Mouse (Mus musculus) kidney, postnatal 25 days (tissue): Measurements from ENCODE around the gene Gpr3.

Source experiments
- DNase-seq, 2 experiments: peaks; one replicate each; pipeline ENCODE4 v3.0.0; 2021; ENCODE audit warnings: mixed read lengths in 2 of 2

Gene Gpr3

GRCm38 (mm10) chr4:133211751-133212561 lies at the start of gene Gpr3, which contains the start of gene Cd164l2:
Gene Gpr3 (minus strand): TSS chr4:133212536.
Gene Cd164l2 (plus strand): TSS chr4:133212131.
- DNase-seq: no peak

DNA sequence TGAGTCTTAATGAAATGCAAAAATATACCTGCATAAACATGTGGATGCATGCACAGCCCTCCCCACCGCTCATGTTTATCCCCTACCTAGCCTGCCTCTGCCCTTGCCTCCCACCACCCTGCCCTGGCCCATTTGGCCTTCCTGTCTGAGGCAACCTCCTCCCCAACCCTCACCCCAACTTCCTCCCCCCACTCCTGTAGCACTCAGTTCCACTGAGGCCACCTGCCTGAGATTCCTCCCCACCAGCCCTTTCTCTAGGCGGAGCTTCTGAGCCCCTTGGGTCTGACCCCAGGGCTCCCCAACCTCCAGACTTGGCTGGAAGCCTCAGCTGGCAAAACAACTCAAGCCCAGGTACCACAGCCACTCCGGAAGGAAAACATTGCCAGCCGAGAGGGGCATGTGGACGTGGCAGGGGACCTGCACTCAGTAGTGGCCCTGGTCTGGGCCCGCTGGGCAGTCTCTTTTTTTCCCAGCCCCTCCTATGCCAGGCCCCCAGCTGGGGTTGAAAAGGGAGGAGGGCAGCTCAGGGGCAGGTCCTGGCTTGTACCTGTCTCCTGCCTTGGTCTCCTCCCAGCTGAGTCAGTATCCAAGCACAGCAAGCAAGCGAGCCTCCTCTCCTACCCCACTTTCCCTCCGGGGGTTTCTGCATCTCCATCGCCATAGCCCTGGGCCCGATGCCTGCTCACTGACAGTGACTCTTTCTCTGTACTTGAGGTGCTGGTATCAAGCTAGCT lies 49.5 kb upstream of the Gpr3 start:
- DNase-seq: no peak

- no peak for DNase-seq
These were observed 45.6 kb upstream of the Gpr3 start for GRCm38 (mm10) chr4:133257798-133258408.

GRCm38 (mm10) chr4:133257230-133257629 lies 44.9 kb upstream of the Gpr3 start:
- peak; percentile 64 to 82 for DNase-seq

DNA sequence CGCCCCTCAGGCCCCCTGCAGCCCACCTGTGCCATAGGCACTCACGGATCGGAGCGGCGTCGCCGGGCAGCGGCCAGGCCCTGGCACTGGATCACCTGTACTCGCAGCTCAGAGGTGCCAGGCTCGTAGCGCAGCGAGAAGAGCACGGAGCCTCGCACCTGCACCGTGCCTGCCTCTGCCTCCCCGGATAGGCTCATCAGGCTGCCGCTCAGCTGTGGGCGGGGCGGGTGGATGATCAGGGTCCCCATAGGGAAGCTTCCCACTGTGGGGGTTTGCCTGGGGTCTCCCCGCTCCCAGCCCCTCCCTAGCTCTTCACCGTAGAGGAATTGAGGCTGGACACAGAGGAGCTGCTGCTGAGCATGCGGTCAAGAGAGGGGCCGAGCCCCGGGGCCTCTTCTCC lies 44.5 kb upstream of the Gpr3 start:
- peak; percentile 19 to 67 for DNase-seq

DNA sequence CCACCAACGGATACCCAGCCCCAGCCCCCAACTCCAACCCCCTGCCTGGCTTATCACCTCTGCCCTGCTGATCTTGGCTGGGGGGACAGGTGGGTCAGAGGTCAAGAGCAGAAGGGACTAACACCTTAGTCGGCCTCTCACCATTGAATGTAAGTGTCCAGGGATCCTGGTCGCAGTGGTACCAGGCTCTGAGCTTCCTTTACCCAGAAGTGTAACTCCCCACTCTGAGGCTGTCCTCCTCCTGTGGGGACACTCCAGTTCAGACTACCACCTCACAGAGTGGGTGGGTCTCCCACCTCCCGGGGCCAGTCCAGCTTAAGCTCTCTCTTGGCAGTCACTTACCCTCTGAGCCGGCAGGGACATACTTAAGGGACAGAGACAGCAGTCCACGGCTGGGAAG lies 43.1 kb upstream of the Gpr3 start:
- DNase-seq: no peak

DNA sequence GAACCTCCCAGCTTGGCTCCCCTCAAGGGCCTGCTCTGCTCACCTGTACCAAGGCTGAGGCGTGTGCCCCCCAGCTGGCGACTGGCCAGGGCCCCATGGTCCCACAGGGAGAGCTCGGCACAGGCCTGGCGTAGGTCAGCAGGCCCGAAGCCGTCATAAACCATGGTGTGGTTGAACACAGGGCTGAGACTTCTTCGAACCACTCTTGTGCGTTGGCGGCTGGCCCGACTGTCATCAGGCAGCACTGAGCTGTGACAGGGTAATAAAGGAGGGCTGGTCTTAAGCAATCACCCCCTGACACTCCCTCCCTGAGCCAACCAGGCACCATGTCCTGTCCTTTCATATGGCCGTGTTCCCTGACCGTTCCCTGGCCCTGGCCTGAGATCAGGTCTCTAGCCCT lies 41.1 kb upstream of the Gpr3 start:
- no peak for DNase-seq

- no peak for DNase-seq
These were observed 39.8 kb upstream of the Gpr3 start for GRCm38 (mm10) chr4:133252089-133252488.

- DNase-seq: peak; percentile 21 to 64
These were observed 38.9 kb upstream of the Gpr3 start for GRCm38 (mm10) chr4:133251214-133251613.

- peak; percentile 82 to 83 for DNase-seq
These were observed 38.3 kb upstream of the Gpr3 start for GRCm38 (mm10) chr4:133250609-133251008.

DNA sequence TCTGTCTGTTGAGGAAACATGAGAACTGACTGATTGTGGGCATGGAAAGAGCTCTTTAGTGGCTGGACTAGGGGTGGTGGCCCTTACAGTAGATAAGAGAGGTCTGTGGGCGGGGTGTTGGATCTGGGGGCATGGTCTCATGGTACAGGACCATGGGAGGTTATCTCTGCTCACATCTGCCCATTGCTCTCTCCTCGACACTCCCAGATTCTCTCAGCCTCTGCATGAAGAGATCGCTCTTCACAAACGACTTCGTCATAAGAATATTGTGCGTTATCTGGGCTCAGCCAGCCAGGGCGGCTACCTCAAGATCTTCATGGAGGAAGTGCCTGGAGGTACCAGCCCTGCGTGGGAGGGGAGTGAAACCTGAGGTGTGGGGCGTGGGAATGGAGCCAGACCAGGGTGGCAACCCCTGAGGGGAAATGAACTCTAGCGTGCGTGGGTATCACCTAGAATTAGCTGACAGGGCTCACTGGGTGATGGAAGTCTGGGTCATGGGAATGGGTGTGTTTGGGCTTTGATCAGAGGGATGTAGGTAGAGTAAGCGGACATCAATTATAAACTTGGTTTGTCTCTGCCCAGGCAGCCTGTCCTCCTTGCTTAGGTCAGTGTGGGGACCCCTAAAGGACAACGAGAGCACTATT lies 35.6 kb upstream of the Gpr3 start:
- no peak for DNase-seq

- peak; percentile 56 to 82 for DNase-seq
These were observed 34.7 kb upstream of the Gpr3 start for GRCm38 (mm10) chr4:133247072-133247471.

- DNase-seq: no peak
These were observed 32.0 kb upstream of the Gpr3 start for GRCm38 (mm10) chr4:133244289-133244688.

- peak; percentile 36 to 64 for DNase-seq
These were observed 31.2 kb upstream of the Gpr3 start for GRCm38 (mm10) chr4:133243538-133243937.

DNA sequence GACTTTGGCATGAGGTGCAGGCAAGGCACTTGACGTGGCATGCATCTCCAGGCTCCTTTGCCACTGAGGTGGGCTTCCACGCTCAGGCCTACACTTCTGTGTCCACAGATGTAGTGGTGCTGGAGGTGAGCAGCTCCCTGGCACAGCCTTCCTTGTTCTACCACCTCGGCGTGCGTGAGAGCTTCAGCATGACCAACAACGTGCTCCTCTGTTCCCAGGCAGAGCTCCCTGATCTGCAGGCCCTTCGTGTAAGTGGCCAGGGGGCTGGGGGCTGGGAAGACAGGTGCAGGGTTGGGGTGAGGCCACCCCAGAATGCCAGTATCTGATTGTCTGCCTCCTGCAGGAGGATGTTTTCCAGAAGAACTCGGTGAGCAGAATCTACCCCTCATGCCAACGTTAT lies 30.4 kb upstream of the Gpr3 start:
- no peak for DNase-seq

DNA sequence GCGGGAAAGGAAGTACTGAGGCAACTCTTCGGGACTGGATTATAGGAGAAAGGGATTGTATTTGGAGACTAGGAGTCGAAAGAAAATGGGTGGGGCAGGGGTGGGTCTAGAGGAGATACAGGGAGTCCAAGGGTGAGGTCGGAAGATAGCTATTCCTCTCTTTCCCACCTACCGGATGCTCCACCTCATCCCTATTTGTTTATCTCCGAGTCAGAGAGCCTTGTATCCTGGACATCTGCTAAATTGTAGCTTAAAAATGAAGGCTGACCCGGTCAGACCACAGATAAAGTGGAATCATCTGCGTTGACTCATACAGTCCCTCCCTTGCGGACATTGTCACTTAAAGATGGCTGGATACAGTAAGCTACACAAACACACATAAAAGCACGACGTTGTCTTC lies 29.6 kb upstream of the Gpr3 start:
- no peak for DNase-seq

GRCm38 (mm10) chr4:133240934-133241908 lies 28.9 kb upstream of the Gpr3 start:
- DNase-seq: peak; percentile 93 to 94

GRCm38 (mm10) chr4:133240490-133240921 lies 28.2 kb upstream of the Gpr3 start, which contains the start of gene Map3k6:
Gene Map3k6 (plus strand): TSS chr4:133240818.
- peak; percentile 84 to 96 for DNase-seq

GRCm38 (mm10) chr4:133237911-133238310 lies 25.6 kb upstream of the Gpr3 start:
- DNase-seq: no peak

GRCm38 (mm10) chr4:133235415-133235814 lies 23.1 kb upstream of the Gpr3 start:
- DNase-seq: no peak

- no peak for DNase-seq
These were observed 22.4 kb upstream of the Gpr3 start for GRCm38 (mm10) chr4:133234771-133235170.
